Mouse (Mus musculus) ES-Bruce4 (cell line): ENCODE data around the gene Rxfp4.

ENCODE experiments used
- CTCF ChIP-seq: IDR thresholded peaks from one replicate; pipeline ENCODE4 v1.8.1; 2011; ENCODE audit warnings: low read depth, low read length
- EP300 ChIP-seq: IDR thresholded peaks from 2 replicates; pipeline ENCODE4 v1.6.1; 2011; ENCODE audit warnings: low read depth, low read length; ENCODE audit not compliant: insufficient read depth
- POLR2A ChIP-seq: IDR thresholded peaks from one replicate; pipeline ENCODE4 v1.8.1; 2011; ENCODE audit warnings: low read length; ENCODE audit not compliant: insufficient read depth

- TF ChIP-seq EP300, result no peak
- no peak for TF ChIP-seq POLR2A
- no peak for TF ChIP-seq CTCF
Measured at GRCm38 (mm10) chr3:88616951-88617500, 35.9 kb downstream of the Rxfp4 start.
